Mouse (Mus musculus): ENCODE results near the gene Setd1b. TPM values are rescaled to one million over a fixed set of nuclear protein-coding genes. Genes with fewer than 3 reads are reported as not detected.
"Not testable (repeated sequence)": the region's sequence is repeated elsewhere in the genome, so short reads cannot be mapped to it uniquely, and the experiment has no call there.

Gene Setd1b
- total and polyA plus RNA-seq, 2 experiments from 2014 or later: 4.8 to 7.2 TPM

DNA sequence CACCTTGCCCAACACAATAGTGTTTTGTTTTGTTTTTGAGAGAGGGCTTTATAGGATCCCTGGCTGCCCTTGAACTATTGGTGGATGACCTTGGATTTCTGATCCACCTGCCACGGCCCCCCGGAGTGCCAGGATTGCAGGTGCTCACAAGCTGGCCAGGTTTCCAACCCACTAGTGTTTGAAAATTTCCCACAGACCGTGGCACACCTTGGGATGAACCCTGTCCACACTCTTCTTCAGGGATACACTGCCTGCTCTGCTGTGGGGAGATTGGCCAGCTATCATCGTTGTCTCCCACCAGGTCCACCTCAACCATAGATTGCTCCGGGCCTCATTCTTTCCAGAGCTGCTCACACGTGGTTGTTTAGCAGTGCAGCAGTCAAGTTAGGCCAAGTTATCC, 52.9 kb downstream of the Setd1b start:
- DNase-seq (ENCODE audit: low spot score) (no peak), ATAC-seq (no peak)
- H3K36me3 ChIP-seq (ENCODE audit: insufficient read depth, low read length): no peaks in the 10 kb centered on the region
- H3K4me1 ChIP-seq (ENCODE audit: insufficient read depth, low read length): peaks cover 4% of the 10 kb centered on the region; the same call in 1 of the 2 replicates
- no peak overlapping the region for H3K9ac ChIP-seq (replicated peaks; ENCODE audit: low read length)
- H3K4me3 ChIP-seq (ENCODE audit: low read length): no peak overlapping the region
- H3K4me2 ChIP-seq (ENCODE audit: low read depth, low read length): no peak overlapping the region
- no peak for TF ChIP-seq CTCF (IDR thresholded peaks at IDR 0.05; ENCODE audit: low read depth)
- no peaks in the 10 kb centered on the region for H3K9me3 ChIP-seq (ENCODE audit: low read length)
- WGBS: 90% methylated on average over 6 of the region's 6 CpGs
- no peaks in the 10 kb centered on the region for H3K27me3 ChIP-seq (ENCODE audit: insufficient read depth, low read length)
- H3K27ac ChIP-seq: no peak overlapping the region

GRCm38 (mm10) chr5:123195500-123196000, 53.6 kb downstream of the Setd1b start:
- Histone ChIP-seq H3K27ac (no peak overlapping the region), H3K36me3 (ENCODE audit: insufficient read depth, low read length) (no peaks in the 10 kb centered on the region), H3K9me3 (ENCODE audit: low read length) (no peaks in the 10 kb centered on the region), H3K9ac (replicated peaks; ENCODE audit: low read length) (no peak overlapping the region), H3K4me3 (ENCODE audit: low read length) (no peak overlapping the region), H3K4me1 (ENCODE audit: insufficient read depth, low read length) (peaks cover 4% of the 10 kb centered on the region; the same call in 1 of the 2 replicates), H3K4me2 (ENCODE audit: low read depth, low read length) (no peak overlapping the region), H3K27me3 (ENCODE audit: insufficient read depth, low read length) (no peaks in the 10 kb centered on the region)
- TF ChIP-seq CTCF (IDR thresholded peaks at IDR 0.05; ENCODE audit: low read depth): no peak
- ATAC-seq (no peak), DNase-seq (ENCODE audit: low spot score) (no peak)
- 90% methylated on average over 16 of the region's 16 CpGs for WGBS

- 69% methylated on average over 4 of the region's 4 CpGs for WGBS
- Histone ChIP-seq H3K4me3 (ENCODE audit: low read length) (no peak overlapping the region), H3K36me3 (ENCODE audit: insufficient read depth, low read length) (no peaks in the 10 kb centered on the region), H3K9me3 (ENCODE audit: low read length) (no peaks in the 10 kb centered on the region), H3K4me1 (ENCODE audit: insufficient read depth, low read length) (peaks cover 4% of the 10 kb centered on the region; the same call in 1 of the 2 replicates), H3K27ac (no peak overlapping the region), H3K27me3 (ENCODE audit: insufficient read depth, low read length) (no peaks in the 10 kb centered on the region), H3K9ac (replicated peaks; ENCODE audit: low read length) (no peak overlapping the region), H3K4me2 (ENCODE audit: low read depth, low read length) (no peak overlapping the region)
- ATAC-seq: no peak
- TF ChIP-seq CTCF (IDR thresholded peaks at IDR 0.05; ENCODE audit: low read depth): no peak
- no peak for DNase-seq (ENCODE audit: low spot score)
Observed at GRCm38 (mm10) chr5:123196746-123197145, 54.8 kb downstream of the Setd1b start.

DNA sequence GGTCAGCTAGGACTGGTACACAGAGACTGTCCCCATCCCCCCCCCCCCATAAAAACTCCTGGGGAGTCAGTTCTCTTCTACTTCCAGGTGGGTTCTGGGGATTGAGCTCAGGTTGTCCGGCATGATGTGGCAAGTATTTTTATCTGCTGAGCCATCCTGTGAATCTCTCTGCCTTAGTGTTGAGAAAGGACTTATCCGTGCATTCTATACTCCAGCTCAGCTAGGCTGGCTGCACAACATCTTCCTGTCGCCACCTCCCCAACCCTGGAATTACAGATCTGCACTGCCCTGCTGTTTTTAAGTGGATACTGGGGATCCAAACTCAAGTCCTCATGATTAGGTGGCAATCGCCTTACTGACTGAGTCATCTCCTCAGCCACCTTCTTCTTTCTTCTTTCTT, 56.5 kb downstream of the Setd1b start:
- no peak for TF ChIP-seq CTCF (IDR thresholded peaks at IDR 0.05; ENCODE audit: low read depth)
- ATAC-seq (no peak), DNase-seq (ENCODE audit: low spot score) (no peak)
- no peaks in the 10 kb centered on the region for H3K36me3 ChIP-seq (ENCODE audit: insufficient read depth, low read length)
- no peak overlapping the region for H3K27ac ChIP-seq
- H3K4me1 ChIP-seq (ENCODE audit: insufficient read depth, low read length): no peaks in the 10 kb centered on the region
- H3K27me3 ChIP-seq (ENCODE audit: insufficient read depth, low read length): no peaks in the 10 kb centered on the region
- no peak overlapping the region for H3K4me3 ChIP-seq (ENCODE audit: low read length)
- 89% methylated on average over 4 of the region's 4 CpGs for WGBS
- H3K9me3 ChIP-seq (ENCODE audit: low read length): no peaks in the 10 kb centered on the region
- H3K9ac ChIP-seq (replicated peaks; ENCODE audit: low read length): no peak overlapping the region
- no peak overlapping the region for H3K4me2 ChIP-seq (ENCODE audit: low read depth, low read length)

DNA sequence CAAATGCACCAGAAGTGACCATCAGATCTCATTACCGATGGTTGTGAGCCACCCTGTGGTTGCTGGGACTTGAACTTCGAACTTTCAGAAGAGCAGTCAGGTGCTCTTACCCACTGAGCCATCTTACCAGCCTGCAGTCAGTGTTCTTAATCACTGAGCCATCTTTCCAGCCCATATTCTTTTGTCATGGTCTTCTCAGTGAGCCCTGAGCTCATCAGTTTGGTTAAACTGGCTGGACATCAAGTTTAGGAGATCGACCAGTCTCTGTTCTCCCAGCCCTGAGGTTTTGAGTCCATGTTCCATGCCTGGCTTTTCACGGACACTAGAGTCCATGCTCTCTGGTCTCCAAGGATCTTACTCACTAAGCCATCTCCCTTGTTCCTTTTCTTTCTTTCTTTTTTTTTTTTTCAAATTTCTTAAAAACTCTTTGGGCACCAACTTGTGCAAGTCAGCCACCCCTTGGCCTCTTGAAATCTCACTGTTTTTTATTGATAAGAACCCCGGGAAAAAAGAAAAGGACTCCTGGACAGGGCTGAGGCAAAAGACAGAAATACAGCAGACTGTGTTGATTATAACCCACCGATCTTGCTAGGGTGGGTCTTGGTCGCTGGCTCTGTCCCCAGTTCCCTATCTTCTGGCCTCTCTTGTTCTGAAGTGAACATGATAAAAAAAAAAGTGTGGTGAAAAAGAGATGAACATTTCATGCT, 59.0 kb downstream of the Setd1b start:
- not testable (repeated sequence) for H3K27ac ChIP-seq; ATAC-seq; H3K9me3 ChIP-seq (ENCODE audit: low read length); H3K4me2 ChIP-seq (ENCODE audit: low read depth, low read length); H3K4me1 ChIP-seq (ENCODE audit: insufficient read depth, low read length); H3K4me3 ChIP-seq (ENCODE audit: low read length); H3K9ac ChIP-seq (replicated peaks; ENCODE audit: low read length); H3K36me3 ChIP-seq (ENCODE audit: insufficient read depth, low read length); H3K27me3 ChIP-seq (ENCODE audit: insufficient read depth, low read length); DNase-seq (ENCODE audit: low spot score)
- WGBS: 93% methylated on average over 5 of the region's 7 CpGs

- no peak overlapping the region for H3K9ac ChIP-seq (replicated peaks; ENCODE audit: low read length)
- TF ChIP-seq CTCF (IDR thresholded peaks at IDR 0.05; ENCODE audit: low read depth): no peak
- no peaks in the 10 kb centered on the region for H3K27me3 ChIP-seq (ENCODE audit: insufficient read depth, low read length)
- no peak for ATAC-seq
- peak overlapping the region; percentile 64 for H3K27ac ChIP-seq
- WGBS: 73% methylated on average over 7 of the region's 7 CpGs
- no peaks in the 10 kb centered on the region for H3K9me3 ChIP-seq (ENCODE audit: low read length)
- no peaks in the 10 kb centered on the region for H3K4me1 ChIP-seq (ENCODE audit: insufficient read depth, low read length)
- no peak for DNase-seq (ENCODE audit: low spot score)
- H3K4me2 ChIP-seq (ENCODE audit: low read depth, low read length): no peak overlapping the region
- no peak overlapping the region for H3K4me3 ChIP-seq (ENCODE audit: low read length)
- H3K36me3 ChIP-seq (ENCODE audit: insufficient read depth, low read length): no peaks in the 10 kb centered on the region
Observed at GRCm38 (mm10) chr5:123201523-123201892, 59.5 kb downstream of the Setd1b start.

- no peak for TF ChIP-seq CTCF (IDR thresholded peaks at IDR 0.05; ENCODE audit: low read depth)
- WGBS: 69% methylated on average over 5 of the region's 5 CpGs
- Histone ChIP-seq H3K27ac (peak overlapping the region; percentile 64), H3K4me2 (ENCODE audit: low read depth, low read length) (no peak overlapping the region), H3K36me3 (ENCODE audit: insufficient read depth, low read length) (no peaks in the 10 kb centered on the region), H3K9me3 (ENCODE audit: low read length) (no peaks in the 10 kb centered on the region), H3K9ac (replicated peaks; ENCODE audit: low read length) (no peak overlapping the region), H3K4me1 (ENCODE audit: insufficient read depth, low read length) (no peaks in the 10 kb centered on the region), H3K4me3 (ENCODE audit: low read length) (no peak overlapping the region), H3K27me3 (ENCODE audit: insufficient read depth, low read length) (no peaks in the 10 kb centered on the region)
- no peak for ATAC-seq
- peak; percentile 24 for DNase-seq (ENCODE audit: low spot score)
Observed at GRCm38 (mm10) chr5:123201987-123202386, 60.0 kb downstream of the Setd1b start.

GRCm38 (mm10) chr5:123202771-123203170, 60.8 kb downstream of the Setd1b start:
- not testable (repeated sequence) for ATAC-seq
- 41% methylated on average over 4 of the region's 4 CpGs for WGBS

DNA sequence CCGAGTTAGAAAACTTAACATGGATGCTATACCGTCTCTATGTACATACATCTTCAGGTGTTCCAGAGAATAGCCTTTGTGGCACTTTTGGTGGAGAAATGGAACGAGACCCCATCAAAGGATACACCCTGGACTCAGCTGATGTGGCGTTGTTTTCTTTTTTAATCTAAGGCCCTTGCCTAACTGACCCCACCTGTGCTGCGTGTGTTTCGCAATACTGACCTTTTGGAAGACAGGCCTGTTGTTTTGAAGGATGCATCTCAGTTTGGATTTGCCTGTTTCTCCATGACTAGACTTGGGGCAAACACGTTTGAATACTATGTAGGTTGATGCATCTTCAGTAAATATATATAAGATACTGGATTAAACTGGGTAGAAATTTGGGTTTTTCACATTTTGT, 61.6 kb downstream of the Setd1b start:
- not testable (repeated sequence) for ATAC-seq; H3K4me2 ChIP-seq (ENCODE audit: low read depth, low read length); H3K27me3 ChIP-seq (ENCODE audit: insufficient read depth, low read length); H3K27ac ChIP-seq; H3K4me1 ChIP-seq (ENCODE audit: insufficient read depth, low read length); H3K36me3 ChIP-seq (ENCODE audit: insufficient read depth, low read length); DNase-seq (ENCODE audit: low spot score); H3K9ac ChIP-seq (replicated peaks; ENCODE audit: low read length); H3K9me3 ChIP-seq (ENCODE audit: low read length); H3K4me3 ChIP-seq (ENCODE audit: low read length)
- 92% methylated on average over 7 of the region's 7 CpGs for WGBS

More at GRCm38 (mm10) chr5:123202771-123203170, 60.8 kb downstream of the Setd1b start:
- DNase-seq (ENCODE audit: low spot score); H3K27me3 ChIP-seq (ENCODE audit: insufficient read depth, low read length); H3K27ac ChIP-seq; H3K4me3 ChIP-seq (ENCODE audit: low read length); H3K9ac ChIP-seq (replicated peaks; ENCODE audit: low read length); H3K4me1 ChIP-seq (ENCODE audit: insufficient read depth, low read length); H3K4me2 ChIP-seq (ENCODE audit: low read depth, low read length); H3K9me3 ChIP-seq (ENCODE audit: low read length); H3K36me3 ChIP-seq (ENCODE audit: insufficient read depth, low read length): not testable (repeated sequence)

All from hindbrain, postnatal 0 days (tissue).